Mouse (Mus musculus) common myeloid progenitor, adult 5-6 weeks (primary cell): ENCODE measurements around the gene Limch1. TPM values are rescaled to one million over a fixed set of nuclear protein-coding genes. Genes with fewer than 3 reads are reported as not detected.
A peak's percentile ranks its signal among the peaks of the same experiment; 100 is the strongest.

Experiments
- ATAC-seq: replicated peaks from 2 replicates; pipeline ENCODE4 v1.8.0; 2016; ENCODE audit warnings: low read depth, mild to moderate bottlenecking, moderate TSS enrichment, inconsistent platforms; ENCODE audit not compliant: poor library complexity, severe bottlenecking
- total RNA-seq: library from RNA; stranded (forward); fragments of 200-1000, 187-1606 nt; gene quantifications from 2 replicates; pipeline ENCODE4 v1.2.3, GENCODE M21; 2017

The Limch1 gene
- total RNA-seq, 1 experiment from 2014 or later, result not detected

GRCm38 (mm10) chr5:66781507-66781906 is 35.9 kb downstream of the Limch1 start:
- no peak for ATAC-seq

- no peak for ATAC-seq
Observed at GRCm38 (mm10) chr5:66782851-66783250, 37.2 kb downstream of the Limch1 start.

- ATAC-seq, result no peak
Observed at GRCm38 (mm10) chr5:66784624-66785361, 39.2 kb downstream of the Limch1 start.

GRCm38 (mm10) chr5:66785995-66786620 is 40.5 kb downstream of the Limch1 start:
- no peak for ATAC-seq

GRCm38 (mm10) chr5:66786621-66787061 is 41.0 kb downstream of the Limch1 start:
- peak; percentile 52; the same call in 1 of the 2 replicates for ATAC-seq

- ATAC-seq, result no peak
Observed at GRCm38 (mm10) chr5:66789041-66789440, 43.4 kb downstream of the Limch1 start.

GRCm38 (mm10) chr5:66791161-66791560 is 45.5 kb downstream of the Limch1 start:
- ATAC-seq, result no peak

GRCm38 (mm10) chr5:66793251-66793650 is 47.6 kb downstream of the Limch1 start:
- ATAC-seq, result no peak

GRCm38 (mm10) chr5:66797326-66797725 is 51.7 kb downstream of the Limch1 start:
- ATAC-seq, result no peak

- ATAC-seq, result no peak
Observed at GRCm38 (mm10) chr5:66798135-66798534, 52.5 kb downstream of the Limch1 start.

- no peak for ATAC-seq
Observed at GRCm38 (mm10) chr5:66798591-66799003, 53.0 kb downstream of the Limch1 start.

GRCm38 (mm10) chr5:66800243-66800642 is 54.6 kb downstream of the Limch1 start:
- ATAC-seq, result peak; percentile 33; the same call in 1 of the 2 replicates

GRCm38 (mm10) chr5:66800977-66801376 is 55.4 kb downstream of the Limch1 start:
- ATAC-seq, result no peak

- ATAC-seq, result peak; percentile 55; the same call in 1 of the 2 replicates
Observed at GRCm38 (mm10) chr5:66802196-66802595, 56.6 kb downstream of the Limch1 start.

GRCm38 (mm10) chr5:66806335-66806734 is 60.7 kb downstream of the Limch1 start:
- no peak for ATAC-seq

- ATAC-seq, result no peak
Observed at GRCm38 (mm10) chr5:66807737-66808136, 62.1 kb downstream of the Limch1 start.

GRCm38 (mm10) chr5:66809016-66809570 is 63.5 kb downstream of the Limch1 start:
- ATAC-seq, result no peak

GRCm38 (mm10) chr5:66810396-66810795 is 64.8 kb downstream of the Limch1 start:
- ATAC-seq, result no peak

- no peak for ATAC-seq
Observed at GRCm38 (mm10) chr5:66814674-66815073, 69.0 kb downstream of the Limch1 start.

- no peak for ATAC-seq
Observed at GRCm38 (mm10) chr5:66815877-66816276, 70.2 kb downstream of the Limch1 start.

- ATAC-seq, result no peak
Observed at GRCm38 (mm10) chr5:66816751-66817150, 71.1 kb downstream of the Limch1 start.
